Mouse (Mus musculus) embryonic facial prominence, embryonic 11.5 days (tissue): Measurements from ENCODE around the gene Ppip5k2. TPM values are rescaled to one million over a fixed set of nuclear protein-coding genes. Genes with fewer than 3 reads are reported as not detected.

Source experiments
- ATAC-seq: fragments of 200-750 bp; cut with Nextera tagmentation; replicated peaks from 2 replicates; pipeline ENCODE4 v1.8.0; 2017; ENCODE audit warnings: low read depth; ENCODE audit not compliant: insufficient number of reproducible peaks, low FRiP score, low TSS enrichment
- DNase-seq: peaks from one replicate; pipeline ENCODE4 v3.0.0-alpha.2; 2015; ENCODE audit warnings: low spot score
- H3K27ac ChIP-seq: fragments of 300-500 bp; sonication (generic); replicated peaks from 2 replicates; pipeline ENCODE4 v1.5.1; 2014; ENCODE audit warnings: mild to moderate bottlenecking, low read depth, low read length, control low read depth
- H3K27me3 ChIP-seq: fragments of 300-500 bp; sonication (generic); 2 replicates; pipeline ENCODE4 v1.6.1; 2014; ENCODE audit warnings: mild to moderate bottlenecking, low read length, moderate library complexity, mixed read lengths; ENCODE audit not compliant: control insufficient read depth, insufficient read depth
- H3K36me3 ChIP-seq: fragments of 300-500 bp; sonication (generic); replicated peaks from 2 replicates; pipeline ENCODE4 v1.6.1; 2014; ENCODE audit warnings: low read depth, mild to moderate bottlenecking, low read length, moderate library complexity, mixed read lengths; ENCODE audit not compliant: control insufficient read depth, insufficient read depth
- H3K4me1 ChIP-seq: fragments of 300-500 bp; sonication (generic); 2 replicates; pipeline ENCODE4 v1.6.1; 2014; ENCODE audit warnings: low read length, mixed read lengths; ENCODE audit not compliant: control insufficient read depth, insufficient read depth
- H3K4me2 ChIP-seq: fragments of 300-500 bp; sonication (generic); 2 replicates; pipeline ENCODE4 v1.6.1; 2014; ENCODE audit warnings: low read depth, mild to moderate bottlenecking, control low read depth, low read length, moderate library complexity
- H3K4me3 ChIP-seq: fragments of 300-500 bp; sonication (generic); 2 replicates; pipeline ENCODE4 v1.5.1; 2014; ENCODE audit warnings: low read depth, low read length, control low read depth
- H3K9ac ChIP-seq: fragments of 300-500 bp; sonication (generic); replicated peaks from 2 replicates; pipeline ENCODE4 v1.6.1; 2014; ENCODE audit warnings: mild to moderate bottlenecking, control low read depth, low read length
- H3K9me3 ChIP-seq: fragments of 300-500 bp; sonication (generic); replicated peaks from 2 replicates; pipeline ENCODE4 v1.6.1; 2016; ENCODE audit warnings: mild to moderate bottlenecking, low read length, inconsistent platforms, mixed read lengths; ENCODE audit not compliant: control insufficient read depth
- WGBS: fragments of 180-500 bp; shearing (Covaris S2); extraction: QIAGEN DNeasy Blood & Tissue Kit; methylation state at CpG from one replicate; pipeline ENCODE4 v1.1.7; 2014; 5-methylcytosine and 5-hydroxymethylcytosine counted together
- polyA plus RNA-seq: library from polyadenylated mRNA; unstranded; fragments of >200 nt; fragmentation: Nextera tagmentation; extraction: Ambion mirVana; gene quantifications from 2 replicates; pipeline ENCODE4 v1.2.1, GENCODE M21; 2014

Gene Ppip5k2
- polyA plus RNA-seq, 1 experiment from 2014 or later: 52.0 TPM

DNA sequence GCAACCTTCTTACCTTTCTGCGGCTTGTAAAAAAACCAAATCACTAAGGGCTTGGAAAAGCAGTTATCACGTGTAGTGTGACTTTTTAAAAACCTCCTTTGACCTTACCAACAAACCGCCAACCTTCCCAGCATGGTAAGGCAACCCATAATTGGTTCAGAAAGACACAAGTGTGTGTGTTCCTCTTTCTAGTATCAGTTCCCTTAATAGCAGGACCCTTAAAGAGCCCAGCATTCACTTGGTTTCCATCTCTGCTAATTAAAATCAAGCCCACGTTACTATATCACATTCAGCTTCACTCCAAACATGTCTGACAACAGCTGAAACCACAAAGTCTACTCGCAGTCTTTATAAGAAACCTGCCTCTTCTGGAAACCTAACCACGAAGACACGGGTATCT, 110.8 kb downstream of the Ppip5k2 start:
- no peak for DNase-seq
- Histone ChIP-seq H3K27me3 (no peaks in the 10 kb centered on the region), H3K4me2 (no peak overlapping the region), H3K9ac (no peak overlapping the region), H3K27ac (no peak overlapping the region), H3K4me3 (no peak overlapping the region), H3K4me1 (no peaks in the 10 kb centered on the region), H3K9me3 (no peaks in the 10 kb centered on the region), H3K36me3 (no peaks in the 10 kb centered on the region)
- ATAC-seq: no peak
- WGBS: 48% methylated on average over 7 of the region's 7 CpGs

DNA sequence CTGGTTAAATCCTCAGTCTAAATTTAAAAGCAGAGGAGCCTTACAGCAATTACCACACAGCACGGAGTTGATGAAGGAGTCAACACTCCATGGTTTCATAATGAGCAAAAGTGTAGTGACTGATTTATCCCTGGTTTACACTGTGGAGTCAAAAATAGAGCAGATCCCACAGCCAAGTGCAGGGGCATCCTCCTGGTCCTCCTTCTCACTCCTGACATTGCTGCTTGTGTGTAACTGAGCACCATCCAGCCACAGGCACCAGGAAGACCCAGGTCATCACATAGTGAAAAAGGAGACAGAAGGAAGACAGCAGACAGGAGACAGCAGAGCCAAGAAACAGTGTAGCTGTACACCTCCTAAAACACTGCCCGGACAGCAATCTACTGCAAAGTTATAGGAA, 112.4 kb downstream of the Ppip5k2 start:
- ATAC-seq (no peak), DNase-seq (no peak)
- Histone ChIP-seq H3K4me2 (no peak overlapping the region), H3K4me3 (no peak overlapping the region), H3K27me3 (no peaks in the 10 kb centered on the region), H3K27ac (no peak overlapping the region), H3K9me3 (no peaks in the 10 kb centered on the region), H3K9ac (no peak overlapping the region), H3K4me1 (no peaks in the 10 kb centered on the region), H3K36me3 (no peaks in the 10 kb centered on the region)
- 81% methylated on average over 2 of the region's 2 CpGs for WGBS

DNA sequence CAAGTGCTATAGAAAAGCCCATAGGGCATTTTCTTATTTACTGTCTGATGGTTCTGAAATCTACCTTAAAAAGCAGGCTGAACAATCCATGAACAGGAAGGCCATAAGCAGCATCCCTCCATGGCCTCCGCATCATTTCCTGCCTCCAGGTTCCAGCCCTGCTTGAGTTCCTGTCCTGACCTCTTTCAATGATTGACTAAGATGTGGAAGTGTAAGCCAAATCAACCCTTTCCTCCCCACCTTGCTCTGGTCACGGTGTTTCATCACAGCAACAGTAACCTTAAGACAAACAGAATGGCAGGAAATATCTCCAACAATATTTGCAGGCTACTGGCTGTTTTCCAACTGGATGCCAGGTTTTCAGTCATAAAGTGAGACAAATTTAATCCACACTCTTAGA, 113.0 kb downstream of the Ppip5k2 start:
- no peak overlapping the region for H3K4me3 ChIP-seq
- no peak for DNase-seq
- no peaks in the 10 kb centered on the region for H3K4me1 ChIP-seq

More for the DNA sequence above, 113.0 kb downstream of the Ppip5k2 start:
- no peaks in the 10 kb centered on the region for H3K9me3 ChIP-seq
- no peak overlapping the region for H3K4me2 ChIP-seq
- H3K27ac ChIP-seq: no peak overlapping the region
- 66% methylated on average over 2 of the region's 2 CpGs for WGBS
- no peak overlapping the region for H3K9ac ChIP-seq
- H3K36me3 ChIP-seq: no peaks in the 10 kb centered on the region
- no peak for ATAC-seq
- no peaks in the 10 kb centered on the region for H3K27me3 ChIP-seq

Other genes with a start within 250 kb of the Ppip5k2 start
- 25.2 and 28.4 TPM in 2 replicates for gene D1Ertd622e, start 108.3 kb downstream of the Ppip5k2 start, polyA plus RNA-seq
- 12.9 and 13.9 TPM in 2 replicates for gene Gin1, start 239 bp downstream of the Ppip5k2 start, polyA plus RNA-seq